Mouse (Mus musculus): ENCODE results near the gene Esrra. TPM values are rescaled to one million over a fixed set of nuclear protein-coding genes. Genes with fewer than 3 reads are reported as not detected.

Esrra gene
- total RNA-seq, 2 experiments from 2014 or later: 47.7 to 52.0 TPM

- intact Hi-C loops (cut with DNase I; ENCODE audit: low total_unique reads): no loop called here
- DNase-seq: peak; percentile 97
These were observed 20.7 kb upstream of the Esrra start, which contains the start of gene Gpr137 for GRCm38 (mm10) chr19:6942249-6942691. TSS of gene Gpr137 (minus strand) at chr19:6942480.

- DNase-seq: peak; percentile 94
- intact Hi-C loops (cut with DNase I; ENCODE audit: low total_unique reads): no loop called here
These were observed 20.0 kb upstream of the Esrra start, which contains the start of gene Bad for GRCm38 (mm10) chr19:6941372-6942248. TSS of gene Bad (plus strand) at chr19:6941861.

GRCm38 (mm10) chr19:6940396-6941351 is 19.1 kb upstream of the Esrra start:
- intact Hi-C loops (cut with DNase I; ENCODE audit: low total_unique reads): no loop called here
- DNase-seq: no peak

- no peak for DNase-seq
- intact Hi-C loops (cut with DNase I; ENCODE audit: low total_unique reads): no loop called here
These were observed 17.7 kb upstream of the Esrra start for GRCm38 (mm10) chr19:6939106-6940002.

- DNase-seq: no peak
- intact Hi-C loops (cut with DNase I; ENCODE audit: low total_unique reads): no loop called here
These were observed 16.2 kb upstream of the Esrra start for GRCm38 (mm10) chr19:6937541-6938465.

- intact Hi-C loops (cut with DNase I; ENCODE audit: low total_unique reads): no loop called here
- DNase-seq: no peak
These were observed 14.7 kb upstream of the Esrra start for GRCm38 (mm10) chr19:6936299-6936698.

- intact Hi-C loops (cut with DNase I; ENCODE audit: low total_unique reads): no loop called here
- DNase-seq: no peak
These were observed 12.8 kb upstream of the Esrra start, which contains the start of gene Kcnk4 for GRCm38 (mm10) chr19:6934195-6934977. TSS of gene Kcnk4 (minus strand) at chr19:6934515.

GRCm38 (mm10) chr19:6933436-6934194 is 12.0 kb upstream of the Esrra start:
- no peak for DNase-seq
- intact Hi-C loops (cut with DNase I; ENCODE audit: low total_unique reads): no loop called here

- DNase-seq: no peak
- intact Hi-C loops (cut with DNase I; ENCODE audit: low total_unique reads): no loop called here
These were observed 11.5 kb upstream of the Esrra start for GRCm38 (mm10) chr19:6933102-6933435.

- intact Hi-C loops (cut with DNase I; ENCODE audit: low total_unique reads): no loop called here
These were observed 10.4 kb upstream of the Esrra start for GRCm38 (mm10) chr19:6932018-6932417.

GRCm38 (mm10) chr19:6931002-6931401 is 9.4 kb upstream of the Esrra start:
- intact Hi-C loops (cut with DNase I; ENCODE audit: low total_unique reads): no loop called here
- DNase-seq: no peak

More at GRCm38 (mm10) chr19:6932018-6932417, 10.4 kb upstream of the Esrra start:
- no peak for DNase-seq

- intact Hi-C loops (cut with DNase I; ENCODE audit: low total_unique reads): no loop called here
- no peak for DNase-seq
These were observed 6.5 kb upstream of the Esrra start for GRCm38 (mm10) chr19:6928080-6928479.

- intact Hi-C loops (cut with DNase I; ENCODE audit: low total_unique reads): no loop called here
- no peak for DNase-seq
These were observed 5.1 kb upstream of the Esrra start for GRCm38 (mm10) chr19:6926559-6927255.

- no peak for DNase-seq
- intact Hi-C loops (cut with DNase I; ENCODE audit: low total_unique reads): no loop called here
These were observed 4.2 kb upstream of the Esrra start for GRCm38 (mm10) chr19:6925611-6926329.

- no peak for DNase-seq
- intact Hi-C loops (cut with DNase I; ENCODE audit: low total_unique reads): no loop called here
These were observed 3.6 kb upstream of the Esrra start, which contains the start of gene Catsperz for GRCm38 (mm10) chr19:6925307-6925573. TSS of gene Catsperz (minus strand) at chr19:6925380.

Data from gastrocnemius, postnatal 14 days (tissue).